Mouse (Mus musculus) MEL (cell line): Measurements from ENCODE around the gene Gm20425.

Experiments used
- ETS1 ChIP-seq: IDR thresholded peaks from 2 replicates; pipeline ENCODE4 v1.6.1; 2012; ENCODE audit warnings: low read depth, mild to moderate bottlenecking, inconsistent platforms, low read length, improper control_type of control experiment, moderate library complexity
- HCFC1 ChIP-seq: IDR thresholded peaks from 2 replicates; pipeline ENCODE4 v1.6.1; 2012; ENCODE audit warnings: low read depth, mild to moderate bottlenecking, inconsistent platforms, low read length, improper control_type of control experiment, moderate library complexity
- MYC ChIP-seq: IDR thresholded peaks from 2 replicates; pipeline ENCODE4 v1.6.1; 2011; ENCODE audit warnings: low read depth, mild to moderate bottlenecking, low read length, improper control_type of control experiment, moderate library complexity

DNA sequence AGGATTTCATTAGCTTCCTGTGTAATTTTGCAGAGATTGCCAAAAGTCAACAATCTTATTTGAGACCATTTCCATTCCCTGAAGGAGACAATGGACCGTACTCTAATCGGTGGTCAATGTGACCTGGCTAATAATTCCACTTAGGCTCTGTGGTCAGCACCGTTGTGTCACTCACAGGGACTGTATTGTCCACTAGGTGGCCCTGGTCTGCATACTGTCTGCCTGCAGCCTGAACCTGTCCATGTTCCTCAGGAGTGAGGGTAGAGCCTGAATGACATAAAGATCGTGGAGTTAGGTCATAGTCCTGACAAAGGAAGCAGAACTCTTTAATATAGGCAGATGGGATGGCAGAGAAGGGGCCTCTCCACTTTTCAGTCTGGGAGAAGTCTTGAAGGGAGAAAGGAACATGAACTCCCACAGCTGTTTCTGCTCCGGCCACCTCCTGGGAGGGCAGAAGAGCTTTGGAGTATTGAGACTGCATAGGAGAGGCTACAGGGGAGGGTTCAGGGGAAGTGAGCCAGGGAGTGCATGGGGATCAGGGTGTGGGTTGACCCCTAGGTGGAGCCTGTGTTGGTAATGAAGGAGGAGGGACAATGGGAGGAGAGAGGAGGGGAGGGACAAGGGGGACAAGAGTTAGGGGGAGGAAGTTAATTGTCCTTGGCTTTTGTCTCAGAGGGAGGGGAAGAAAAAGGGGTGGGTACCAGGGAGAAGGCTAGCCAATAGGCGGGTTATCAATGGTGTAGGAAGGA lies 55.2 kb downstream of the Gm20425 start:
- TF ChIP-seq ETS1 = no peak
- no peak for TF ChIP-seq MYC
- TF ChIP-seq HCFC1 = no peak
